Mouse (Mus musculus) liver, embryonic 14.5 days (tissue): ENCODE measurements around the gene C1qtnf3. TPM values are rescaled to one million over a fixed set of nuclear protein-coding genes. Genes with fewer than 3 reads are reported as not detected.
A peak's percentile ranks its signal among the peaks of the same experiment; 100 is the strongest.
"Not testable (repeated sequence)": the region's sequence is repeated elsewhere in the genome, so short reads cannot be mapped to it uniquely, and the experiment has no call there.

ENCODE experiments used
- ATAC-seq: fragments of 200-750 bp; cut with Nextera tagmentation; 2 replicates; pipeline ENCODE4 v1.8.0; 2017; ENCODE audit warnings: moderate number of reproducible peaks, mild to moderate bottlenecking, moderate library complexity; ENCODE audit not compliant: insufficient read depth
- DNase-seq, 3 experiments: peaks; one replicate each; pipeline ENCODE4 v3.0.0-alpha.2; 2012 to 2013; ENCODE audit warnings: low read depth in 3 of 3, low spot score in 3 of 3
- H3K27ac ChIP-seq: fragments of 300-500 bp; sonication (generic); 2 replicates; pipeline ENCODE4 v1.5.1; 2014; ENCODE audit warnings: moderate library complexity, mild to moderate bottlenecking, control low read depth, inconsistent platforms
- H3K27me3 ChIP-seq: fragments of 300-500 bp; sonication (generic); 2 replicates; pipeline ENCODE4 v1.6.1; 2014; ENCODE audit warnings: mild to moderate bottlenecking, low read length, moderate library complexity; ENCODE audit not compliant: control insufficient read depth, insufficient read depth
- H3K36me3 ChIP-seq: fragments of 300-500 bp; sonication (generic); replicated peaks from 2 replicates; pipeline ENCODE4 v1.6.1; 2014; ENCODE audit warnings: low read depth; ENCODE audit not compliant: control insufficient read depth, insufficient read depth
- H3K4me1 ChIP-seq, 2 experiments: fragments of 200-500 bp in 1 of 2; fragments of 300-500 bp in 1 of 2; sonication (generic) in 1 of 2; replicated peaks; 2 replicates each; pipeline ENCODE4 v1.6.1; 2012 to 2014; ENCODE audit warnings: antibody characterized with exemption in 1 of 2, inconsistent platforms in 1 of 2, low read length in 1 of 2; ENCODE audit not compliant: control insufficient read depth in 2 of 2, insufficient read depth in 2 of 2
- H3K4me2 ChIP-seq: fragments of 300-500 bp; sonication (generic); 2 replicates; pipeline ENCODE4 v1.6.1; 2014; ENCODE audit warnings: low read depth, mild to moderate bottlenecking, control low read depth, moderate library complexity
- H3K4me3 ChIP-seq, 2 experiments: fragments of 200-500 bp in 1 of 2; fragments of 300-500 bp in 1 of 2; sonication (generic) in 1 of 2; 2 replicates each; pipeline ENCODE4 v1.5.1; 2012 to 2014; ENCODE audit warnings: low read depth in 2 of 2, low read length in 2 of 2, mild to moderate bottlenecking in 2 of 2, control low read depth in 1 of 2, inconsistent platforms in 1 of 2, moderate library complexity in 1 of 2; ENCODE audit not compliant: insufficient read depth in 1 of 2
- H3K9ac ChIP-seq: fragments of 300-500 bp; sonication (generic); replicated peaks from 2 replicates; pipeline ENCODE4 v1.6.1; 2014; ENCODE audit warnings: mild to moderate bottlenecking, control low read depth, moderate library complexity
- H3K9me3 ChIP-seq: fragments of 300-500 bp; sonication (generic); 2 replicates; pipeline ENCODE4 v1.6.1; 2016; ENCODE audit warnings: low read length, mixed read lengths; ENCODE audit not compliant: control insufficient read depth
- CTCF ChIP-seq: IDR thresholded peaks from 2 replicates; pipeline ENCODE4 v1.5.1; 2016; ENCODE audit warnings: antibody characterized with exemption, low read depth, control low read depth
- EP300 ChIP-seq: IDR thresholded peaks from 2 replicates; pipeline ENCODE4 v1.6.1; 2016; ENCODE audit warnings: antibody characterized with exemption, low read depth
- WGBS: fragments of 180-500 bp; shearing (Covaris S2); extraction: QIAGEN DNeasy Blood & Tissue Kit; methylation state at CpG from one replicate; pipeline ENCODE4 v1.1.7; 2014; ENCODE audit not compliant: insufficient replicate concordance; 5-methylcytosine and 5-hydroxymethylcytosine counted together
- polyA plus RNA-seq, 2 experiments: library from polyadenylated mRNA; depleted of rRNA in 1 of 2; stranded (reverse) in 1 of 2; unstranded in 1 of 2; fragments of >200 nt; fragmentation: Nextera tagmentation in 1 of 2; extraction: Ambion mirVana in 1 of 2; gene quantifications; 2 replicates each; pipeline versions ENCODE4 v1.2.1 to v1.2.3; 2012 to 2014

C1qtnf3 gene
- polyA plus RNA-seq, 2 experiments, result 0.02 TPM; not detected in 1

GRCm38 (mm10) chr15:10977151-10977550 lies 25.0 kb downstream of the C1qtnf3 start:
- no peak overlapping the region for H3K4me3 ChIP-seq
- no peak for DNase-seq
- no peaks in the 10 kb centered on the region for H3K9me3 ChIP-seq
- no peaks in the 10 kb centered on the region for H3K27me3 ChIP-seq
- peaks cover 0 to 5% of the 10 kb centered on the region in 2 experiments; a peak in 2 of 4 replicates for H3K4me1 ChIP-seq
- no peak for ATAC-seq
- no peak overlapping the region for H3K9ac ChIP-seq
- H3K36me3 ChIP-seq, result no peaks in the 10 kb centered on the region
- no peak overlapping the region for H3K4me2 ChIP-seq
- TF ChIP-seq CTCF (no peak), EP300 (no peak)
- H3K27ac ChIP-seq, result no peak overlapping the region

DNA sequence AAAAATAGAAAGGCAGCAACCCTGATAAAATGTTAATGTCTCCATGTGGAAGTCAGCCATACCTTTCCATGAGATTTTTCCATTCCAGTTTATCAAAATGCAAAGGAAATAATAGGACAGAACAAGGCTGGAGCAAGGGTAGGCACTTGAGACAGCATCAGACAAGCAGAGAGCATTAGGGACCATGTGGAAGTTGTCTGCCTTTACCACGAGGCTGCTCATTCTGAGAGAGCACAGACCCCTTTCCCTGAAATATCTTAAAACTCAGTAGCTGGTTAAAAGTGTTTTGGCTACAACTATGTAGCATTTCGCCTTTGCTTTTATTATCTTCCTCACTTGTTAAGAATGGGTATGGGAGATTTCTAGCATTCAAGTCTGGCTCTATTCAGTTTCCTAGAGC lies 28.6 kb downstream of the C1qtnf3 start:
- Histone ChIP-seq H3K4me2 (peak overlapping the region; percentile 74), H3K9ac (no peak overlapping the region), H3K4me3 (peak overlapping the region in 1 of 2 experiments; percentile 64; a peak in 1 of 4 replicates), H3K27me3 (no peaks in the 10 kb centered on the region), H3K27ac (no peak overlapping the region), H3K36me3 (no peaks in the 10 kb centered on the region), H3K4me1 (peaks cover 0 to 7% of the 10 kb centered on the region in 2 experiments; a peak in 2 of 4 replicates), H3K9me3 (no peaks in the 10 kb centered on the region)
- DNase-seq (no peak), ATAC-seq (no peak)
- TF ChIP-seq EP300 (no peak), CTCF (no peak)
- WGBS, result 48% methylated on average over 2 of the region's 2 CpGs

DNA sequence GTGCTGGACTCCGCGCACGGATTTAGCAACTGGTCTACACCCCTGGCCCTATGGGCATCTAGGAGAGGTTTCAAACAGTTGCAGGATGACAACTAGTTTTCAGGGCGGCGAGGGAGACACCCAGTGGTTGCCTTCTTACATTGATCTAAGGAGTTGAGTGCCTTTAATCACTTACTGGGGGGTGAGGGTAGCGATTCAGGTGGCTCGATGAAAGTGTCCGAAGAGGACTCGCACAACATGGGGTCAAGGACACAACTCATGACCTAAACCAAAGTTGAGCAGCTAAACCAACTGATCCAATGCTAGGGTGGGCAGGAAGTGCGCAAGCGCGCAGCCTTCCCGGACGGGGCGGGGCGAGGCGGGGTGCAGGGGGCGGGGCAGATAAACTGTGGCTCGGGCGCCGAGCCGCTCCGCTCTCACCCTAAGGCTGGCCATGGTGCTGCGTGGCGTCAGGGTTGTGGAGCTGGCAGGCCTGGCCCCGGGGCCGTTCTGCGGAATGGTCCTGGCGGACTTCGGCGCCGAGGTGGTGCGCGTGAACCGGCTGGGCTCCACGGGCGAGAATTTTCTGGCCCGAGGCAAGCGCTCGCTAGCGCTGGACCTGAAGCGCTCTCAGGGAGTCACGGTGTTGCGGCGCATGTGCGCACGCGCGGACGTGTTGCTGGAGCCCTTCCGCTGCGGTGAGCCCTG lies 29.4 kb downstream of the C1qtnf3 start, which contains the start of gene Amacr:
Gene Amacr (plus strand): TSS at position 380 of the 687 bp plus-strand sequence.
- peaks cover 0 to 9% of the 10 kb centered on the region in 2 experiments; a peak in 2 of 4 replicates for H3K4me1 ChIP-seq
- DNase-seq, result peak; percentile 60 to 63 (median 61)
- WGBS, result under 1% methylated on average over 52 of the region's 52 CpGs

DNA sequence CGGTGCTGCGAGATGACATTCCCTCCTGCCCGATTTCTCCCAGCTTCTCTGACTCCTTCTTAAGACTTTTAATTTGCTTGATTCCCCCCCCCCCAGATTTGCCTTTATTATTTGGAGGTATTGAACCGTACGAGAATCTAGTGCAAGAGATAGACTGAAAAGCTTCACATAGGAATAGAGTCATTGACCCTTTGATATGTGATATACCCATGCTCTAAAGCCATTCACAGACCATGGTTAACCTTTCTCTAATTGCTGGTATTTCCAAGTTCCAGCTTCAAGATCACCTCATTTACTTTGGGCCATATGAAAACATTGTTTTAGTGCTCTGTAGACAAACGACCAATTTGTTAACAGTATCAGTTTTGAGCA lies 29.9 kb downstream of the C1qtnf3 start:
- DNase-seq, result no peak
- peak overlapping the region; percentile 74 for H3K4me2 ChIP-seq
- TF ChIP-seq EP300 (no peak), CTCF (no peak)

More for the DNA sequence above, 29.4 kb downstream of the C1qtnf3 start, which contains the start of gene Amacr:
- peak within 1 kb of the TSS; percentile 64 to 68 for H3K4me3 ChIP-seq
- peak within 1 kb of the TSS; percentile 57 for H3K9ac ChIP-seq
- H3K27me3 ChIP-seq, result no peaks in the 10 kb centered on the region
- no peaks in the 10 kb centered on the region for H3K9me3 ChIP-seq
- no peaks in the 10 kb centered on the region for H3K36me3 ChIP-seq
- peak within 1 kb of the TSS; percentile 74 for H3K4me2 ChIP-seq
- peak within 1 kb of the TSS; percentile 34; the same call in 1 of the 2 replicates for H3K27ac ChIP-seq
- TF ChIP-seq CTCF (peak; percentile 43), EP300 (no peak)
- peak; percentile 97 for ATAC-seq

GRCm38 (mm10) chr15:10985756-10986155 lies 33.6 kb downstream of the C1qtnf3 start:
- ATAC-seq (no peak), DNase-seq (peak in 2 of 3 experiments; percentile 13 to 16)
- Histone ChIP-seq H3K9me3 (no peaks in the 10 kb centered on the region), H3K4me3 (no peak overlapping the region), H3K27ac (no peak overlapping the region), H3K9ac (no peak overlapping the region), H3K27me3 (no peaks in the 10 kb centered on the region), H3K36me3 (no peaks in the 10 kb centered on the region), H3K4me1 (peaks cover 0 to 8% of the 10 kb centered on the region in 2 experiments; a peak in 2 of 4 replicates), H3K4me2 (no peak overlapping the region)
- TF ChIP-seq CTCF, result no peak
- TF ChIP-seq EP300, result no peak
- WGBS, result 60% methylated on average over 6 of the region's 6 CpGs

More for the DNA sequence above, 29.9 kb downstream of the C1qtnf3 start:
- Histone ChIP-seq H3K36me3 (no peaks in the 10 kb centered on the region), H3K4me3 (peak overlapping the region; percentile 61 to 64), H3K27me3 (no peaks in the 10 kb centered on the region), H3K9ac (peak overlapping the region; percentile 57), H3K4me1 (peaks cover 0 to 9% of the 10 kb centered on the region in 2 experiments; a peak in 2 of 4 replicates), H3K27ac (no peak overlapping the region), H3K9me3 (no peaks in the 10 kb centered on the region)
- ATAC-seq, result no peak
- 6% methylated on average over 6 of the region's 6 CpGs for WGBS

- H3K9ac ChIP-seq, ATAC-seq, H3K27ac ChIP-seq: not testable (repeated sequence)
Observed at GRCm38 (mm10) chr15:10986477-10986876, 34.3 kb downstream of the C1qtnf3 start.

More at GRCm38 (mm10) chr15:10986477-10986876, 34.3 kb downstream of the C1qtnf3 start:
- not testable (repeated sequence) for H3K4me3 ChIP-seq, H3K9me3 ChIP-seq, DNase-seq, H3K4me2 ChIP-seq, H3K27me3 ChIP-seq, H3K4me1 ChIP-seq, H3K36me3 ChIP-seq
- WGBS, result 34% methylated on average over 2 of the region's 2 CpGs
